Mouse (Mus musculus) testis, adult 2 months (tissue): ENCODE data around the gene Hist1h4a.

Source experiments
- CTCF ChIP-seq: fragments of 200-500 bp; IDR thresholded peaks from 2 replicates; pipeline ENCODE4 v1.5.1; 2012; ENCODE audit warnings: low read depth, mild to moderate bottlenecking, inconsistent platforms, low read length, moderate library complexity; ENCODE audit not compliant: control insufficient read depth, insufficient read depth, insufficient replicate concordance
- POLR2A ChIP-seq: fragments of 200-500 bp; IDR thresholded peaks from 2 replicates; pipeline ENCODE4 v1.6.1; 2012; ENCODE audit warnings: low read depth, mild to moderate bottlenecking, inconsistent platforms, low read length, moderate library complexity; ENCODE audit not compliant: control insufficient read depth

- no peak for TF ChIP-seq CTCF
- no peak for TF ChIP-seq POLR2A
Observed at GRCm38 (mm10) chr13:23744421-23745380, 16.3 kb downstream of the Hist1h4a start.
